Mouse (Mus musculus): ENCODE results near the gene Slit3.

The Slit3 gene

DNA sequence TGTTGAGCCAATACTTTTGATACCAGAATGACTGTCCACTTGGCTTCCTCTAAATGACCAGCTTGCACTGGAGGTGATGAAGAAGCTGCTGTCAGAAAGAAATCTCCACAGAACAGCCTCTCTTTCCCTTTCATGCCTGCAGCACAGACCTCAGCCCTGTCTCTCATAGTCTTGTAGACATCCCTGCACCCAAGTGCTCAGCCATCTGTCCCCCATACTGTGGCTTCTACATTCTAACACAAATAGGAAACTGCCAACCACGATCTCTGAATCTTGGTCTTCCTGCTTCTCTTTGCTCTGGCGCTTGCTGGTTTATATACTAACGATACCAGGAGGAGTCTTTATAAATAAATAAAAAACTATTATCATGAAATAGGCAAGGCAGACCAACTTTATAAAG, 184.9 kb downstream of the Slit3 start:
- DNase-seq (ENCODE audit: low spot score): no peak

DNA sequence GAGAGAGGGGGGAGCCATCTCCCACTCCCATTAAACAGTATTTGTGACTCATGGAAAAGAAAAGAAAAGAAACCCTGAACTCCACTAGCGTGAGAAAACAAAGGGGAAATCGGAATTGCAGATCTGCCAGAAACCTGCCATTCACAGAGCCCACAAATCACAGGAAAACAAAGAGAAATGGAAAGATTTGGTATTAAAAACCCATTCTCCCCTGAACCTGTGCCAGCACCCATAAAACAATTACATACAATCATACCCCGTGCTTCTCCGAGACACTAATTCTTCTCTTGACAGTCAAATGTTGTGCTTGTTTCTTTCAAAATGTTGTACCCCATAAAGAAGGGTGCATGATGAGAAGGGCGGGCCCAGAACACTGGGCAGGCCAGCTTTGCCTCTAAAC, 185.9 kb downstream of the Slit3 start:
- no peak for DNase-seq (ENCODE audit: low spot score)

DNA sequence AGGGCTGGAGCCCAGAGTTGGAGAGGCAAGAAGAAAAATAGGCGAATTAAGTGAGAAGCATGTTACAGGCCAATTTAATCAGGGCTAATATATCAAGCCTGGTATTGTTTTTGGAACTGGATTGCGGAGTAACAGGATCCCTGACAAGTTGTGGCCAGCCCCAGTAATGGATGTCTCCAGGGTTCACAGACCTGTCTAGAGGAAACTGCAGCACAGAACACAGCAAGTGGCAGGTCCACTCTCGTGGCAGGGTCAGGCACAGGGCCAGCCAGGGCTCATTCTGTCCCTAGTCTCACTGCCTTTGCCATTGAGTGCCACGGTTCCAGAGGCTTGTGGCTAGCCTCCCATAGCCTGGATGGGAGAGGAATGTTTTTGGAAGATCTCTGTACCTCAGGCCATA, 187.0 kb downstream of the Slit3 start:
- no peak for DNase-seq (ENCODE audit: low spot score)

DNA sequence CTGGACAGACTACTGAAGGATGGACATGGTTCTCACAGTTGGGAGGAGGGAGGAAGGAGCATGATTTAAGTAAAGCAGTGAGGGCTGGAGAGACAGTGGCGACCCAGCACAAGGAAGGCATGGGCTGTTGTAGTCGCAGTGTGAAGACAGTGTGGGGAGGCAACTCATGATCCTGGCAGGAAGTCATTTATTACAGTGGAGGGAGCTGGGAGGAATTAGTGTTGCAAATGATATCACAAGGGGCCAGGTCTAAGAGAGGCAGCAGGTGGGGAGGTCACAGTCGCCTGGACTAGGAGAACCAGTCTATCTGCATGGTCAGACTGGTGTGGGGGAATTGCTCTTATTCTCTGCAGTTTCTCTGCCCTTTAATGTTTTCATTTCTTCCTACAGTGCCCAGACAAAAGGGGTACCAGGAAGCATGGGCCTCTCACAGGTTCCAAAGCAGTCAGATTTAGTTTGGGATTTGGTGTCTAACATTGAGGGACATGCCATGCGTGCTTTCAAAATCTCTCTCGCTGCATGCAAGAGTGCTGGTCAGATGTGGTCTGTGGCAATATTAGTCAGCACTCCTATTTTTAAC, 194.5 kb downstream of the Slit3 start:
- DNase-seq (ENCODE audit: low spot score): no peak

DNA sequence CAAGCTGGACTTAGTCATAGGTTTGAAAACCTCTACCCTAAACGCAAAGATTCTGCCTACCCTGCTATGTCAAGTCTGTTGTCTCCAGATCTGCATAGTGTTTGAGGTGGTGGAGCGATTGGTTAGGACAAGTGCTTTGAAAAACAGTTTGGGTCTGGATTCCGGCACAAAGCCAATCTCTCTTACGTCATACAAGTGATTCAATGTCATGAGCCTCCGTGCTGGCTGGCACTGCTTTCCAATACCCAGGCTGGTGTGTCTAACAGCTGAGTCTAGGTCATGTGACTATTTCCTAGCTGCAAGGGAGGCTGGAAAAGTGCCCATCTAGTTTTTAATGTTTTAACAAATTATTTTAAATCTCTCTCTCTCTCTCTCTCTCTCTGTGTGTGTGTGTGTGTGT, 196.2 kb downstream of the Slit3 start:
- DNase-seq (ENCODE audit: low spot score): no peak

DNA sequence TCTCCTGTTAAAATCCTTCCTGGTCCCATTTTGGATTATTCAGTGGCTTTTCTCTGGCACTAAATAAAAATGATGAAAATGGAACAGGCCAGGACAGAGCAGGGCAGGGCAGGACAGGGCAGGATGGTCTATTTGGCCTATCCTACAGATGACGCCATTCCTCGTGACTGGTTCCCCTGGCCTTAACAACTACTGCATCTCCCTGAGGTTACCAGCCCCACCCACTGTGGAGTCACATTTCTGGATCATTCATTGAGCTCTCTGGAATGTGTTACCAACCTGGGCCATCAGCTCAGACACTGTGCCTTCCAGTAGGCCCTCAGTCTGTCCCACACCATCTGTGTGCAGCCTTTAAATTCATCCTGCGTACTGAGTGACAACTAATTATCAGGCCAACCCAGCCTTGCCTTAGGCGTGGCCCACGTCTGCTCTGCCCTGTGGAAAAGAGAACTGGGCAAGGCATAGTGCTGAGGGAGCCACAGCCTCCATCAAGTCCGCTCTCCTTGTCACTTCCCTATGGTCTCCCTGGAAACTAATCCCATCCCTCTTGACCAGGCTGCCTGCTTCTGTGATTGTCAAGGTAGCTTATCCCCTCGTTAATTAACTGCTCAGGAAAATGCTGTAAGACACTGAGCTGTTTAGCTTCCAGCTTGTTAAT, 196.9 kb downstream of the Slit3 start:
- no peak for DNase-seq (ENCODE audit: low spot score)

DNA sequence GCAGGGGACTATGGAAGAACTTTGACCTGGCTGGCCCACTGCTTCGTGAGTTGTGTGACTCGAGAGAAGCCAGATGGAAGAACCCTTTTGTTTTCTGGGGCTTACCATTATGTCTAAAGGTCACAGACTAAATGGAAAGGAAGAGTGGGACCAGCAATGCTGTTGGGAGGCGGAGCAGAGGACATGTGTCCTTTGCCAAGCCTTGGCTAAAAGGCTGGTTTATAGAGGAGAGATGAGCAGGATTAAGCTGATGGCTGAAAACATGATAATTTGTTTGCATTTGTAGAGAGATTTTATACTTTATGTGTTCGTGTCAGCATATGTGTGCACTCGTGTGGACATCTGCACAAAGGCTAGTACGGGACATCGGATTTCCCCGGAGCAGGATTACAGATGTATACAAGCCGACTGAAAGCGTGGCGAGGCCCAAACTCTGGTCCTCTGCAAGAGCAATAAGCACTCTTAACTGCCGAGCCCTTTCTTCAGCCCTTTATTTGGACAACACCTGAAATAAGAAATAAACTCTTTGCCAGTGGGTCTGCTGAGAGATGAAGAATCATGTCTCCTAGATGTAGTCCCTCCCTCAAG, 197.5 kb downstream of the Slit3 start:
- DNase-seq (ENCODE audit: low spot score): no peak

DNA sequence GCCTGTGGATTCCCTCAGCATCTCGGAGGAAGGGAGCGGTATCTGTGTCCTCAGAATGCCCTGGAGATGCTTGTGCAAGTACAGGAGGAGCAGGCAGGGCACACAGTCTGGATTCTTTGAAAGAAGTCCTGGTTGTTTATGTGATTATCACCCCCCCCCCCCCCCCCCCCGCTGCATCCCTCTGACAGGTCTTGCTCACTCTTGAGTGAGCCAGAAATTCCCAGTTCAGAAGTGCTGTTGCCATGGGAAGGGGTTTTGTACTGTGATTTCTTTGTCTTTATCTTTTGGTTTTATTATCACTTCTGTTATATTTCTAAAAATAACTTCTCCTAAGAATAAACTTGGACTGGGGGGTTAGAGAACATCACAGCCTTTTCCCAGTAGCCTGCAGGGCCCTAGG, 199.5 kb downstream of the Slit3 start:
- DNase-seq (ENCODE audit: low spot score): no peak

DNA sequence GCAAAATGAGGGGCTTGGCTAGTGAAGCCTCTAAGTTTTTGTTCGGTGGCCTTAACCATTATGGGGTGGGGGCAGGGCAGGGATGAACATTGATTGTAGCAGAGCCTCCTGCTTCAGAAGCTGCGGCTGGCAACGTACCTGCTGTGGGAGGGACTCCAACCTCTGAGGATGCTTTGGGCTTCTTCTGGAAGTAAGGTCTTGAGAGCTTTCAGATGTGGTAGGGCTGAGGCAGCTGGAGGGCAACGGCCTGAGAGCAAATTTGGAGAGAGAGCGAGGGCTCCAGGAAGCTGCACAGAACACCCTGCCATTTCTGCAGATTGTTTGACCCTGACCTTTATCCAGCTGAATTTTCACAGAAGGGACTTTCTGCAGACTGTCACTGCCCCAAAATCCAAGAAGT, 203.4 kb downstream of the Slit3 start:
- no peak for DNase-seq (ENCODE audit: low spot score)

DNA sequence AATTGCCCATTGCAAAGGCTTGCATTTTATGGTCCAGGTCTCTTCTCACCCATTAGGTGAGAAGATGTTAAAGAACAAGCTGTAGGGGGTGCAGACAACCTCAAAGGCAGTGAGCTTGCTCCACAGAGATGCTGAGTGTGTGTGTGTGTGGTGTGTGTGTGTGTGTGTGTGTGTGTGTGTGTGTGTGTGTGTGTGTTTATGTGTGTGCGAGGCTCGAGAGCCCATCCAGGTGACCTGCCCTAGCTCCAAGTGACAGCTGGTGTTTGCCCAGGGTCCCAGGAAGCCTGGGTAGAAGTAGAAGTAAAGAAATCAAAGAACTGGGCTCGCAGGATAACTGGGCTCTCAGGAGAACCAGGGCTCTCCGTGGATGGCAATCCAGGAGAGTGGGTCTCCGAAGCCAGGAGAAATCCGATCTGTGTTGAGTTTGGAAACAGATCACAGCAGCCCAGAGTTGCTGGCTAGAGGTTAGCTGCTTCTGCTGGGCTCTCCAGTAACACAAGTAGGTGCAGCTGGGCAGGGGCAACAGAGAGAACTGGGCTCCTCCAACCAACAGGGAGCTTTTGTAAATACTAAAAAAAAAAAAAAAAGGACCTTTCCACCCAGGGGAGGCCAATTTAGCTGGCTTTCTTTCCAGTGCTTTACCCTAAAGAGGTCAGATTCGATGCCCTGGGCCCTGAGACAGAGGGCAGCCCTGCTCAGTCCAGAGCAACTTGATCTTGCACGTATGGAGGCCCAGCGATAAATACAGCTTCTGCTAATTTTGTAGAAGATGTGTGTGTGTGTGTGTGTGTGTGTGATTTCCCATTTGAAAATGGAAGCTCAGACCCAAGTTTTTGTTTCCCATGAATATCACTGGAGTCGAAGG, 204.3 kb downstream of the Slit3 start:
- no peak for DNase-seq (ENCODE audit: low spot score)

DNA sequence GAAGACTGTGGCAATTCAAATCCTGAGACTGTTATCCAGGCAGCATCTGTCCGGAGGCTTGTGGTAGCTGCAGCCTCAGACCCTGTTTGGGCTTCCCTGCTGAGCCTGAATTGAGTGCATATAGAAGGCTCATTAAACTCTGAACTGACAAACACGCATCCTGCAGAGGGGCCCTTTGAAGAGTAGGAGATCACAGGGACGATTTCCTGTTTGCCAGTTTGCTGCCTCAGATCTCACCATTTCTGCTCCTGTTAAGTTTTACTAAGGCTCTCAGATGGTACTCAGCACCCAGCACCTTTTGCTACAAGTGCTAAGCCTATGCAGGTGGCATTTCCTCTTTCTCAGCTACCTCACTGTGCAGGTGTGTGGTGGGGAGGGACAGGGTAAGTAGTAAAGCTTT, 205.3 kb downstream of the Slit3 start:
- DNase-seq (ENCODE audit: low spot score): no peak

DNA sequence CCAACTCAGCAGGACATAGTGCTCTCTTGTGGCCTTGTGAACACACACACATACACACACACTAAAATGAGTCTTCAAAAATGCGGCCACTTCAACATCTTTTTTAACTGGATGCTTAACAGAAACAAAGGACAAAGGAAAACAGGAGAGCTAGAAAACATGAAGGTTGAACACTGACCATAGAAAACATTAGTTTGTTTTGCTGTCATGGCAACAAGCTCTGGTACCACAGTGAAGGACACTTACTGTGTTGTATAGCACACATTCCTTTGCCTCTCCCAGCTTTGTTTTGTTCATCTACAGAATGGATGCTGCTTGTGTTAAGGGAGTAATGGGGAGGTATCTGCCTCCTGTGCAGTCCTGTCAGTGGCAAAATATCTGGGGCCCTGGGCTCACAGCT, 206.9 kb downstream of the Slit3 start:
- no peak for DNase-seq (ENCODE audit: low spot score)

DNA sequence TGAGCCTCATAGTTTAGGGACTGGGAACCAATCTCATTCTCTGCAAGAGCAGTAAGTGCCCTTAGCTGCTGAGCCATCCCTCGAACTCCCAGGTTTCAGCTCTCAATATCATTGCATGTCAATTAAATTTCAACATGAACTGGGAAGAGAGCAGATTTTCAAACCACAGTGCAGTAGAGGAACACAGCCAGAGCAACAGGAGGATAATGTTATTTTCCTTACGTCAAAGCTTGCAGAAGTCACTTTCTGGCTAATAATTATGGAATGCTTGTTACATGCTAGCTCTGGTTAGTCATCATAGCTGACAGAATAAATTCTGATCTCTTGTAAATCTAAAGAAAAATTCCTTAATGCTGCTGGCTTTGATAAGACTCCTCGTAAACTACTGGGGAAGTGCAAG, 210.5 kb downstream of the Slit3 start:
- DNase-seq (ENCODE audit: low spot score): no peak

DNA sequence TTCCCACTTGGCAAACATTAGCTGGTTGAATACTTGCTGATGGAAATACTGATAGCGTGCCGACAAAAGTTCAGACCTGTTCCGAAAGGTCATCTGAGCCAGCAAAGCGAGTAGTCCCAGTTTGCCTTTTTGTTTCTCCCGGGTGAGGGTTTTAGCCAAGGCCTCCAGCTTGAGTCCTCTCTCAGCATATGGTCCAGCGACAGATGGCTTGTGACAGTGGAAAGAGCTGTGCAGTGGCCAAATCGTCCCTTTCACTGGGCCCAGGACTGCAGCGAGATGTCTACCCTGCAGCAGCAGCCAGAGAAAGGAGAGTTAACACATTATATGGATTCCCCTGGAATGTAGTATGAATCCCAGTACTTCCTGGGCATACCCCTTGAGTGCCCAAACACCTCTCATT, 215.5 kb downstream of the Slit3 start:
- DNase-seq (ENCODE audit: low spot score): no peak

DNA sequence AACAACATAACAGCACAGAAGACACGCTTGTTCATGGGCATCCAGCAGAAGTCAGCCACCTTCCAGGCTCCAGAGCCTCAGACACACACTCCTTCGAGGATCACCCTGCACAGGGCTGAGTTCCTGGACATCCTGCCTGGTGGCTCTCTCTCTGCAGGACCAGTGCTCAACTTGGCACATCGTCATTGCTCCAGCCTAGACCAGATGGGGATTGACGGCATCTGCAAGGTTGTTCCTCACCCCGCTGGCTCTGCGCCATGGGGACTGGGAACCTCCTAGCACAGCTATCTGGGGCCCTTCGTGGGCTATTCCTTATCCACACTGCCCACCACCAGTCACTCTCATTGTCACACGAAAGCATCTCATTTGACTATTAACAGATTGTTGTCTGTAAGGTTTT, 216.5 kb downstream of the Slit3 start:
- no peak for DNase-seq (ENCODE audit: low spot score)

DNA sequence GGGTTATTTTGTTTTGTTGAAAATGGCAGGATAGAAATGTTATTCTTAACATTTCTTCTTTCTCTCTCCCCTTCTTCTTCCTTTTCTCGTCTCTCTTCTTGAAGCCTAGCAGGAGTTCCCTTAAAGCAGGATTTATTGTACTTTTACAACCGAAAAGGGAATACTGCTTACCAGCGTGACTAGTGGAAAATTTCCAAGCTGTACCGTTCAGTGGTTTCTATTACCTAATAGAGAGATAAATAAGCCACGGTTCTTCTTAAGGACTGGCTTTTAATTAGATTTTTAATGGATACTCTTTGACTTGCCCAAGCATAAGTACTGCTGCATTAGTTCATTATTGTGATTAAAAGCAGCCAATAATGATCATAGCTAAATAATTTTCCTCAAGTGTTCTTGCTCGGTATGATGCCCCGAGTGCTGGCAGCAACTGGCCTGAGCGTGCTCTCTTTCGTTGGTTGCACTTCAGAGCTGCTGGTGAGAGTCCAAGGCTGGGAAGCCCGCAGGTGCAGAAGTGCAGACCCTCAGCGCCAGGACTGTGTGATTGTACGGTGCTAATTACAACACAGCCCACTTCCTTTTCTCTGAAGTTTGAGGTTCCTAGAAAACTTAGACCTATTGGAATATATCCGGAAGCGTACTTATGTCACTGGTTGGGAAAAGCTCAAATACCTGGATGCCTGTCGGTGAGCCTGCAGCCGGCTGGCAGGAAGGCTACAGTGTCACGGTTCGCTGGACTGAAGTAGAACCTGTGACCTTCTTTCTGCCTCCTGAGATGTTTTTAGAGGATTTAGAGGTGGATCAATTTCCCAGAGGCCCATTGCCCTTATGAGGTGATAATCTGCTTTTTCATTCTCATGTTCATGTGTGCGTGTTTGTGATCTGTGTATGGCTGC, 217.1 kb downstream of the Slit3 start:
- no peak for DNase-seq (ENCODE audit: low spot score)

DNA sequence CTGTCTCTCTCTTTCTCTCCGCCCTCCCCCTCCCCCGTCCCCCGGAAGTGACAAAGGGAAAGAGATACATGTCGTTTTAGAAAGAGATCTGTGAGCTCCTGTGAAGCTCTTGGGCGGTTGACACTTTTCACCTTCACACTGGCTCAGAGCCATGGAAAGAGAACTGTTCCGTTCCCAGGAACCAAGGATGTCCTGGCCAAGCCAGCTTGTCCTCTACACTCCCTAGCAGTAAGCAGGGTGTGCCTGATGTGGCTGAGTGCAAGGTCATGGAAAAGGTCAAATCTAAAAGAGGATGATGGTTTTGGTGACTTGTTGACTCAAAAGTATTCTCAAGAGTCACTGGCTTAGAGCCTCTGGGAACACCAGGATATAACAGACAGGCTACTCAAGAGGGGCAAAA, 219.7 kb downstream of the Slit3 start:
- no peak for DNase-seq (ENCODE audit: low spot score)

DNA sequence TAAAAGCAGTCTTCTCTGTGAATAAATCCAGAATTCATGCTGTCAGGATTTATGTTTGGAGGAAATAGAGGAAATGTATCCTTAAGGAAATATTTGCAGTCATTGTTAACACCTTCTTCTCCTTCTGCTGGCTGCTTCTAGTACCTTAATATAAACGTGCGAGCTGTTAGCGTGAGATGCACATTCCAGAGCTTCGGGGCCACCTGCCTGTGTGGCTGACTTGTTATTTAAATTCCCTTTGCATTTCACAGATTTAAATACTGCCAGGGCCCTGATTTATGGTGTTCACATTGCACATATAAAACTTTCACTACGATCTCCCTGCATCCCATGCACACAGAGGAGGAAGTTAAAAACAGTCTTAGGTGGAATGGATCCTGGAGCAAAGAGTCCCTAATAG, 221.5 kb downstream of the Slit3 start:
- no peak for DNase-seq (ENCODE audit: low spot score)

DNA sequence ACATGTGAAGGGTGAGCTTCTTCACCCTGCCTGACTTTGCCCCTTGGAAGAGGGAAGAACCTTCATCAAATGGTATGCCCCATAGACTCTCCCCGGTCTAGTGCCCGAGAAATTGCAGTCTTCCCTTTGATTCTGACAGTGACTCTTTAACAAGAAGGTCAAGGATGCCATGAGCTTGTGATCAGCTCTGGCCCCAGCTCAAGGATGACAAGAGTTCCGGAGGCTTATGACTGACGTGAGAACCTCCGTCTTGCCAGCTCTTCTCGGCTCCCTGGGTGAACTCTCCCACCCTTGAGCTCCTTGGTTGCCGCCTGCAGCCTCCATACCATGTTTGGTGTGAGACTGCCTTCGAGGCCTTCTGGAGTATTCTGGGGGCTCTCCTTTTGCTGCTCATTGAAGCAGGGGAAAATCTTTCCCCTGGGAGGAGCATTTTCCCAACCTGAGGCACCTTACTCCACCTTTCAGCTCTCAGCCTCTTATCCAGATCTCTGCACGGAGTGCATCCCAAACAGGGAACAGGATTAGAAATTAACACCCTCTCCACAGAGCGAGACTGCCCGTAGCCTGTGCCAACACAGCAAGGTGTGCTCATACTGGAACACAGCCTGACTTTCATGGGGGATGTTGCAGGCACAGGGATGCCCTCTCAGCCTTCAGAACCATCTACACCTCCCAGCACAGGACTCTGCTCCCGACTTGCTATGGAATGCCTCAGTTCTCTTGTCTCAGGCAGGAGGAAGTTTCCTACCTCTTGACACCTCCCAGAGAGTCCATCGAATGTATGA, 224.9 kb downstream of the Slit3 start:
- DNase-seq (ENCODE audit: low spot score): no peak

DNA sequence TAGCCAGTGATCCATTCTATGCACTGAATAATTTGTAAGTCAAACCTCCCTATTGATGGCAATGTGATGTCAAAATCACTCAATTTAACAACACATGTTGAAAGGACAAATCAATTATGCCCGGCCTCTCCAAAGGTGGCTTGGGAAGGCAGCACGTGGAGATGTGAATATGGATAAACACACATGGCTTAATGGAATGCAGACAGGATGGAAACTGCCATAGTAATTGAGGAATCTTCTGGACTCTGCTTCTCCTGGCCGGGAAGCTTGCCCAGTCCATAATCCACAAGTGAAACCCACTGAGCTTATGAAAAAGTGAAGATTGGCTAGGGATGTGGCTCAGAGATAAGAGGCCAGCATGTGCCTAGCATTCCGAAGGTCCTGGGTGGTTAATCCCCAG, 227.1 kb downstream of the Slit3 start:
- DNase-seq (ENCODE audit: low spot score): no peak

DNA sequence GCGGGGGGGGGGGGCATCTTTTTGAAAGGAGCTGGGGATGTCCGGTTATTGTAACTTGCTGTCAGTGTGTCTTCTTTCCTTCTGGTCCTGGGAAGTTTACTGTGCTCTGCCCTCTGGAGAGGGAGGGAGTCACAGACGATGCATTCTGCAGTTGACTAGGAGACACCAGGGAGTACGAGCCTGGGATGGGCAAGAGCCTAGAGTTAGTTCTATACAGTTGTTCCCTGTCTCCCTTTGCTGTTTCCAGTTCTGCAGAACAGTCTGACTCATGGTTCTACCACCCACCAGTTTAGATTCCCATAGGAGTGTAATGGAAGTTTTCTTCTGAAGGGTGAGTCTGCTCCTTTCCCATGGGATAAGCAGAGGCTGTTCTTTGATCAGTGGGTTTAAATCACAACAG, 229.9 kb downstream of the Slit3 start:
- no peak for DNase-seq (ENCODE audit: low spot score)
